Mouse (Mus musculus) megakaryocyte, embryonic 14.5 days (primary cell): ENCODE results near the gene Ptprcap.

Experiments used
- FLI1 ChIP-seq: IDR thresholded peaks from 2 replicates; pipeline ENCODE4 v1.6.1; 2012; ENCODE audit warnings: low read length, inconsistent platforms, mixed read lengths
- GATA1 ChIP-seq: IDR thresholded peaks from 3 replicates; pipeline ENCODE4 v1.6.1; 2012; ENCODE audit warnings: mixed read lengths, low read length, inconsistent platforms, borderline replicate concordance

DNA sequence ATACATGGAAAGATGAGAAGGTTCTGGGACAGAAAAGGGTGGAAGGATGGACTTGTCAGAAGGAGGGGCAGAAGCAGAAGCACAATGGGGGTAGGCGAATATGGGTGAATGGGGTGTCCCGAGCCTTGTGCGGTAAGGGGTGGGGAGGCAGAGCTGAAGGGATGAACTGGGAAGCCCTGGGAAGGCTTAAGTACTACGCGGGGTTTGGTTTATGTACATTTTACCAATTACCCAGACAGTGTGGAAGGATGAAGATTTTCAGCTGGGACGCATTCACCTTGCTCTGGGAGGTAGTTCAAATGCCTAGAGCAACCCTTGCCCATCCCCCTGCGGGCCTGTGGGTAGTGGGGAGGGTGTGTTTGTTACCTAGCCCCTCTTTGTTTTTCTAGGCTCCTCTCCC is 48.7 kb downstream of the Ptprcap start:
- TF ChIP-seq GATA1 (no peak), FLI1 (no peak)
